ENCODE assay signal across 9 mouse cellular contexts in genomic region chr19:40395321-40395695, GRCm38 (mm10).
DNase-seq lines count a peak whose midpoint lies in the region; ATAC-seq and TF ChIP-seq lines count a peak whose summit lies in the region.
"Had no signal": no experiment of that assay in that cellular context is flagged by ENCODE, and none has a peak within 500 bp of the region (broad histone marks: within the 10 kb centered on the region; RNA-seq: fewer than 3 reads in every experiment).

No protein-coding gene starts in this region.

- intact Hi-C loops in left cerebral cortex, postnatal 36 days (cut with DNase I): loop anchor here (10.0 kb wide), 1 partner anchor 119 kb away; the partner anchor contains the start of gene Sorbs1

- DNase-seq in CD4-positive, CD25-positive, alpha-beta regulatory T cell, adult 2 months (ENCODE audit: low read depth, low spot score): peak; percentile 10
- DNase-seq in layer of hippocampus, adult 2 months (ENCODE audit: low spot score in 2 of 2): no peak
- DNase-seq in layer of hippocampus, postnatal 25 days (ENCODE audit: extremely low spot score in 1 of 2, low spot score in 1 of 2): no peak
- DNase-seq in adipocyte (ENCODE audit: low spot score): no peak
- DNase-seq in left cerebral cortex, postnatal 36 days (ENCODE audit: low spot score in 2 of 2): no peak
- DNase-seq: kidney, adult 11 months had no signal

- H3K27ac ChIP-seq in layer of hippocampus, adult 2 months: peak overlapping the region; percentile 63
- peak overlapping the region; percentile 56 for H3K27ac ChIP-seq in hindbrain, embryonic 15.5 days (replicated peaks)
- H3K27ac ChIP-seq in midbrain, embryonic 15.5 days: peak overlapping the region; percentile 13; the same call in 1 of the 2 replicates

- no peak overlapping the region for H3K4me2 ChIP-seq in hindbrain, embryonic 15.5 days
- no peak overlapping the region for H3K4me2 ChIP-seq in midbrain, embryonic 15.5 days

- H3K36me3 ChIP-seq in hindbrain, embryonic 15.5 days: peaks cover 14% of the 10 kb centered on the region; the same call in 1 of the 2 replicates
- H3K36me3 ChIP-seq in midbrain, embryonic 15.5 days (replicated peaks): no peaks in the 10 kb centered on the region

- WGBS in hindbrain, embryonic 15.5 days: 86% methylated on average over 12 of the region's 12 CpGs
- WGBS in midbrain, embryonic 15.5 days: 80% methylated on average over 12 of the region's 12 CpGs

- no peak overlapping the region for H3K9ac ChIP-seq in hindbrain, embryonic 15.5 days
- H3K9ac ChIP-seq in midbrain, embryonic 15.5 days: no peak overlapping the region

- no peaks in the 10 kb centered on the region for H3K9me3 ChIP-seq in hindbrain, embryonic 15.5 days
- no peaks in the 10 kb centered on the region for H3K9me3 ChIP-seq in midbrain, embryonic 15.5 days

- H3K4me3 ChIP-seq in layer of hippocampus, adult 2 months: no peak overlapping the region
- H3K4me3 ChIP-seq in hindbrain, embryonic 15.5 days: no peak overlapping the region
- no peak overlapping the region for H3K4me3 ChIP-seq in midbrain, embryonic 15.5 days

- TF ChIP-seq CTCF in layer of hippocampus, adult 2 months (conservative IDR thresholded peaks at IDR 0.05): no peak

- peaks cover 16% of the 10 kb centered on the region for H3K4me1 ChIP-seq in hindbrain, embryonic 15.5 days (replicated peaks)
- peaks cover 9% of the 10 kb centered on the region; the same call in 1 of the 2 replicates for H3K4me1 ChIP-seq in midbrain, embryonic 15.5 days

- no peak for ATAC-seq in CD4-positive, CD25-positive, alpha-beta regulatory T cell, adult 4 months
- no peak for ATAC-seq in hindbrain, embryonic 15.5 days (ENCODE audit: low FRiP score, low read depth)
- no peak for ATAC-seq in midbrain, embryonic 15.5 days (replicated peaks)

- H3K27me3 ChIP-seq in hindbrain, embryonic 15.5 days: no peaks in the 10 kb centered on the region
- no peaks in the 10 kb centered on the region for H3K27me3 ChIP-seq in midbrain, embryonic 15.5 days (replicated peaks)

Comparison
In these comparisons a context has a peak if more than half of its experiments do, and no peak if none do; other contexts are left out.
1. H3K27ac ChIP-seq: peak in every context shown above with its lines; median percentile 63 in layer of hippocampus, adult 2 months; 56 in hindbrain, embryonic 15.5 days; 13 in midbrain, embryonic 15.5 days.